Mouse (Mus musculus): ENCODE data around the gene Rps27. TPM values are rescaled to one million over a fixed set of nuclear protein-coding genes. Genes with fewer than 3 reads are reported as not detected.
A peak's percentile ranks its signal among the peaks of the same experiment; 100 is the strongest.
"Not testable (repeated sequence)": the region's sequence is repeated elsewhere in the genome, so short reads cannot be mapped to it uniquely, and the experiment has no call there.

Gene Rps27
- polyA plus RNA-seq (2016; fragmentation: Nextera tagmentation; extraction: Ambion mirVana), result 1,066 and 1,137 TPM in 2 replicates

DNA sequence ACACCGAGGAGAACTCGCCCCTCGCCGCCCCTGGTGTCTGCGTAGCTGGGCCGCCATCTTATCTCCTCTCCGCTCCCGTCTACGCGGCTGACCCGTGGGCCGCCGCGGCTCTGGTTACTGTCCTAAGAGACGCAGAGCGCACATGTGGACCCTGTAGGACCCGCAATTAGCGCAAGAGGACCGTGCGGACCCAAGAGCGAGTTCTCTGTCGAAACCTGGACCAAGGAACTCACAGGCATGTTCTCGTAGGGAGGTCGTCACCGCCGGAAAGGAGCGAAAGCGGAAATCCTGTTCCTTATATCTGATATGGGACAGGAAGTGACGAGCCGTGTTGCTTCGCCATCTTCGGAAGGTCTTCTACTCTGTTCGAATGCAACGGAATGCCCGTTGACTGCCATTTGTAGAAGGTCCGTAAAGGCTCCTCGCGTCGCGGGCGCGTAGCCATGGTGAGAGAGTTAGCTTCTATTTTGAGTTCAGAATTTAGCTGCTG lies at the start of gene Rps27, which contains the start of gene Rab13:
Gene Rps27 (minus strand): TSS at position 275 of the 490 bp plus-strand sequence.
Gene Rab13 (plus strand): TSS at position 319 of the 490 bp plus-strand sequence.
- peaks cover 43% of the 10 kb centered on the region for H3K36me3 ChIP-seq
- under 1% methylated on average over 42 of the region's 42 CpGs for WGBS
- DNase-seq (ENCODE audit: low spot score), result peak; percentile 92

DNA sequence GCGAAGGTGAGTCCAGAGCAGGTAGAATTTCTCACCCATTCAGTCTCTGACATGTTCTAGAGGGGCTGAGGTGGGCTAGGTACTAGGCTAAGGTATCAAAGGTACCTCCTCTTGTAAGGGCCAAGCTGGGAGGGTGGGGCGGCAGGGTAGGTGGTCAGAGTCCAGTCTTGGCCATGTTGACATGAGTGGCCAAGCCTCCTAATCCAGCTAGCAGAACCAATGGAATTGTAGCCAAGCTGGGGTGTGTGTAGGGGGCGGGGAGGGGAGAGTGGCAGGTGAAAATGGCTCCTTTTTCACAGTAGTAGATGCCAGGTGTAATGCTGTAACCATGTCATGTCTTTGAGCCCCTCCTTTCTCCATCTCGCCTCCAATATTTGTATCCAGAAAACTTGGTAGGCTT lies 45.1 kb upstream of the Rps27 start:
- Histone ChIP-seq H3K4me1 (replicated peaks) (peaks cover 25% of the 10 kb centered on the region), H3K27ac (no peak overlapping the region), H3K36me3 (peaks cover 69% of the 10 kb centered on the region), H3K27me3 (ENCODE audit: insufficient read depth, poor library complexity, severe bottlenecking) (no peaks in the 10 kb centered on the region), H3K9me3 (no peaks in the 10 kb centered on the region), H3K4me3 (no peak overlapping the region)
- 89% methylated on average over 4 of the region's 4 CpGs for WGBS
- DNase-seq (ENCODE audit: low spot score), result no peak

More for the DNA sequence above, at the start of gene Rps27, which contains the start of gene Rab13:
- H3K27me3 ChIP-seq (ENCODE audit: insufficient read depth, poor library complexity, severe bottlenecking), result no peaks in the 10 kb centered on the region
- H3K27ac ChIP-seq, result peak within 1 kb of the TSS; percentile 97
- peaks cover 30% of the 10 kb centered on the region for H3K4me1 ChIP-seq (replicated peaks)
- peak within 1 kb of the TSS; percentile 82 for H3K4me3 ChIP-seq
- H3K9me3 ChIP-seq, result no peaks in the 10 kb centered on the region

- Histone ChIP-seq H3K27me3 (ENCODE audit: insufficient read depth, poor library complexity, severe bottlenecking) (no peaks in the 10 kb centered on the region), H3K27ac (no peak overlapping the region), H3K36me3 (peaks cover 53% of the 10 kb centered on the region), H3K4me1 (replicated peaks) (peaks cover 27% of the 10 kb centered on the region), H3K9me3 (no peaks in the 10 kb centered on the region), H3K4me3 (no peak overlapping the region)
- WGBS, result 93% methylated on average over 19 of the region's 19 CpGs
- no peak for DNase-seq (ENCODE audit: low spot score)
These were observed 43.5 kb upstream of the Rps27 start for GRCm38 (mm10) chr3:90256731-90257530.

DNA sequence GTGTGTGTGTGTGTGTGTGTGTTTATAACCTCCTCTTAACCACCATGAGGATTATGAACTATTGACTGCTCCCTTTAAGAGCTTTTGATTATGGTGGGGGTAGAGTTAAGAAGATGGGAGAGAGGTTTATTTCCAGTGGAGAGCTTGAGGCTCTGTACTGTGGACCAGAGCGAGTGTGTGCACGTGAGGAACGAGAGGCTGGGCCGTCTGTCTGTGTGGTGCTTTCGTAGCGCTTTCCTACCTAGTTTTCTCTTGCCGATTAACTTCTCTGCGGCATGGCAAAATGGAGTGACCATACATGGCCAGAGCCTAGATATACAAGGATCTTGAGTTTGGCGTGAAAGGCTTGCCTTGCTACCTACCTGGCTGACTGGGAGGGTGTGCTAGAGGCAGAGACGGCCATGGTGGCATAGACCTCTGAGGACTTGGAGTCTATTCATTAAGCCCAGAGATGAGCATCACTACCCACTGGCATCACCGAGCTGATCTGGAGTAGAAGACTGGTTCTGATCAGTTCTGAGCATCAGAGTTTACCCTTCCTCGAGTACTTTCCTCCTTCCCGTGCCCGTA lies 42.4 kb upstream of the Rps27 start:
- no peak overlapping the region for H3K27ac ChIP-seq
- H3K4me3 ChIP-seq, result peak overlapping the region; percentile 92
- peaks cover 52% of the 10 kb centered on the region for H3K36me3 ChIP-seq
- H3K27me3 ChIP-seq (ENCODE audit: insufficient read depth, poor library complexity, severe bottlenecking), result no peaks in the 10 kb centered on the region
- DNase-seq (ENCODE audit: low spot score), result no peak
- 93% methylated on average over 14 of the region's 14 CpGs for WGBS
- no peaks in the 10 kb centered on the region for H3K9me3 ChIP-seq
- peaks cover 27% of the 10 kb centered on the region for H3K4me1 ChIP-seq (replicated peaks)

DNA sequence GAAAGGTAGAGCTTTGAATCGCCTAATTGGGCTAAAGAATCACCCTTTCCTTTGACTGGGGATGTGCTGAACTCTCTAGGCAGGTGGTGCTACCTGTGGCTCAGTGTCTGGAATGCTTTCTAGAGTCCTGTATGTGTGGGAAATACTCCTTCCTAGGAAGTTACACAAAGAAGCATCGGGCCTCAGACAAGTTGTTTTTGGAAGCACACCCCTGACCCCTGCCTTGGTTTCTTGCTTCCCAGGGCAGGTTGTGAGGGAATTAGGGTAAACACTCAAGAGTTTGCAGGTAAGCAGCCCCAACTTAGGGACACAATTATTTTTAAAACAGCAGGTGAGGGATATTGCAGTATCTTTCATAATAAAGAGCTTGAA lies 41.7 kb upstream of the Rps27 start:
- 21% methylated on average over 2 of the region's 2 CpGs for WGBS

DNA sequence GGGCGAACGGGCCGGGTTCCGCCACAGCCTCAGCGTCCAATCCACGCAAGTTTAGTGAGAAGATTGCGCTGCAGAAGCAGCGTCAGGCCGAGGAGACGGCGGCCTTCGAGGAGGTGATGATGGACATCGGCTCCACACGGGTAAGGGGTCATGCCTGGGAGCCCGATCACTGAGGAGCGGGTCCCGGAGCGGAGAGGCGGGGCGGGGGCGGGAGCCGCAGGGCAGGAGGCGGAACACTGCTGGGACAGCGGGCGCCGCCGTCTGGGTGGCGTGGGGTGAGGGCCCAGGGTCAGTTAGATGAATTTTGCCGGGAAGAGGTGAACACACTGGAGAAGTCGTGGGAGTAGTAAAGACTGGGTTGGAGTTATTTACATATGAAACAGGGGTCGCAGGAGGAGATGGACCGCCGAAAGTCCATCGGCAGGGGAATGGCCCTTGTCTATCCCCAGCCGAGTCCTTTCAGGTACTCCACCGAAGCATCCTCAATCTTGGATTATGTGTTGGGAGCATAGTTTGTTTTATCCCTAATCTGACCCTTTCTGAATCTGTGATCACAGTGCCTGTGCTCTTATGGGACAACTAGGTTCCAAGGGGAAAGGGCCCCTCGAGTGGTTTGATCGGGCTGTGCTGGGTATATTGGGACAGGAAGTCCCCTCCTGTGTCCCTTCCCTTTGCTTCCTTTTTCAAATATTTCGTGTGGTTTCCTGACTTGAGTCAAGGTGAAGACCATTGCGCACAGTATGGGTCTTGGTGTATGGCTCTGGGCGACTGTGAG lies 41.2 kb upstream of the Rps27 start:
- WGBS, result 1% methylated on average over 41 of the region's 41 CpGs
- Histone ChIP-seq H3K27ac (peak overlapping the region; percentile 93), H3K4me3 (peak overlapping the region; percentile 92), H3K9me3 (no peaks in the 10 kb centered on the region), H3K4me1 (replicated peaks) (peaks cover 27% of the 10 kb centered on the region), H3K36me3 (peaks cover 52% of the 10 kb centered on the region), H3K27me3 (ENCODE audit: insufficient read depth, poor library complexity, severe bottlenecking) (no peaks in the 10 kb centered on the region)
- DNase-seq (ENCODE audit: low spot score), result no peak

More for the DNA sequence above, 41.7 kb upstream of the Rps27 start:
- Histone ChIP-seq H3K27ac (peak overlapping the region; percentile 93), H3K4me3 (peak overlapping the region; percentile 92), H3K36me3 (peaks cover 52% of the 10 kb centered on the region), H3K27me3 (ENCODE audit: insufficient read depth, poor library complexity, severe bottlenecking) (no peaks in the 10 kb centered on the region), H3K9me3 (no peaks in the 10 kb centered on the region), H3K4me1 (replicated peaks) (peaks cover 27% of the 10 kb centered on the region)
- no peak for DNase-seq (ENCODE audit: low spot score)

DNA sequence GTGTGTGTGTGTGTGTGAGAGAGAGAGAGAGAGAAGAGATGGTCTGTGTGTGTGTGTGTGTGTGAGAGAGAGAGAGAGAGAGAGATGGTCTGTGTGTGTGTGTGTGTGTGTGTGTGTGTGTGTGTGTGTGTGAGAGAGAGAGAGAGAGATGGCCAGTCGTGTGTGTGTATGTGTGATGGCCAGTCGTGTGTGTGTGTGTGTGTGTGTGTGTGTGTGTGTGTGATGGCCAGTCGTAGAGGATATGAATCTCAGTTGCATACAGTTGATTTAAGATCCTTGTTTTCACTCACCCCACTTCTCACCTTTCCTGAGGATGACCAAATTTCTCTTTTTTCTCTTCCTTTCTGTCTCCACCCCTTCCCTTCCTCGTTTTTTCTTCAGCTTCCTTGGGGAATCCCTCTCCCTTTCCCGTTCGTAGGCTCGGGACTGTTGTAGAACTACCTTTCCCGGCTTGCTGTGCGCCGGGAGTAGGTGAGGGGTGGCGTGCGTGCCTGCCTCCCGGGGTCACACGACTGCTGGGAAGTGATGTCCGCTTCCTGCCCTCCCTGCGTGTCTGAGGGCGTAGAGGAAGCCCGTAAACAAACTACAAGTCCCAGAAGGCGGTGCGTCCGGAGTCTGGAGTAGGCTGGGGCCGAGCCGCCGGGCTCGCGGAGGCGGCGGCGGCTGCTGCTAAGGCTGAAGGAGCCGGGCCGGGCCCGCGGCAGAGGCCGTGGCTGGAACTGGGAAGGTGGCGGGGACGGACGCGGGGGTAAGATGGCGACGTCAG lies 40.4 kb upstream of the Rps27 start, which contains the start of gene Crtc2:
Gene Crtc2 (plus strand): TSS at position 511 of the 766 bp plus-strand sequence.
- Histone ChIP-seq H3K36me3 (peaks cover 50% of the 10 kb centered on the region), H3K9me3 (no peaks in the 10 kb centered on the region), H3K27me3 (ENCODE audit: insufficient read depth, poor library complexity, severe bottlenecking) (no peaks in the 10 kb centered on the region), H3K4me3 (peak within 1 kb of the TSS; percentile 92), H3K4me1 (replicated peaks) (peaks cover 33% of the 10 kb centered on the region), H3K27ac (peak within 1 kb of the TSS; percentile 93)
- peak; percentile 95 for DNase-seq (ENCODE audit: low spot score)
- WGBS, result 3% methylated on average over 40 of the region's 40 CpGs

DNA sequence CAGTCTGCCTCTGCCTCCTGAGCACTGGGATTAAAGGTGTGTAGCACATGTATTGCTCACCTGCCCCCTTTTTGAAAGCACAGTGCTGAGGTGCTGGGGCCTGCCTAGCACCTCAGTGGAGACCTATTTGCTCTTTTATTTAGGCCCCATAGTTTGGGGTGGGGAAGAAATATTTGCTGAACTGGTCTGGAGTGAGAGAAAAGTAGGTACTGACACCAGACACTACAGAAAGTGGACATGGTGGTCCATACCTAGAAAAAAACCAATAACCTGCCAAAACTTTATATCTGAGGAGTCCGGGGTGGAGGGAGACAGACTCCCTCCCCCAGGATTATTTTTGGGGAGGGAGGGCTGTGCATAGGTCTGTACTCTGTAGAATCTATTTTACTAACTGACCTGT lies 39.7 kb upstream of the Rps27 start:
- H3K4me3 ChIP-seq; H3K27me3 ChIP-seq (ENCODE audit: insufficient read depth, poor library complexity, severe bottlenecking); DNase-seq (ENCODE audit: low spot score); H3K27ac ChIP-seq; H3K9me3 ChIP-seq: not testable (repeated sequence)
- WGBS, result 87% methylated on average over 1 of the region's 1 CpGs
- Histone ChIP-seq H3K4me1 (replicated peaks) (peaks cover 40% of the 10 kb centered on the region), H3K36me3 (peaks cover 43% of the 10 kb centered on the region)

GRCm38 (mm10) chr3:90252659-90253058 lies 39.2 kb upstream of the Rps27 start:
- H3K27me3 ChIP-seq (ENCODE audit: insufficient read depth, poor library complexity, severe bottlenecking); H3K9me3 ChIP-seq; H3K4me3 ChIP-seq; DNase-seq (ENCODE audit: low spot score); H3K27ac ChIP-seq: not testable (repeated sequence)
- H3K36me3 ChIP-seq, result peaks cover 38% of the 10 kb centered on the region
- WGBS, result 87% methylated on average over 2 of the region's 2 CpGs
- peaks cover 42% of the 10 kb centered on the region for H3K4me1 ChIP-seq (replicated peaks)

DNA sequence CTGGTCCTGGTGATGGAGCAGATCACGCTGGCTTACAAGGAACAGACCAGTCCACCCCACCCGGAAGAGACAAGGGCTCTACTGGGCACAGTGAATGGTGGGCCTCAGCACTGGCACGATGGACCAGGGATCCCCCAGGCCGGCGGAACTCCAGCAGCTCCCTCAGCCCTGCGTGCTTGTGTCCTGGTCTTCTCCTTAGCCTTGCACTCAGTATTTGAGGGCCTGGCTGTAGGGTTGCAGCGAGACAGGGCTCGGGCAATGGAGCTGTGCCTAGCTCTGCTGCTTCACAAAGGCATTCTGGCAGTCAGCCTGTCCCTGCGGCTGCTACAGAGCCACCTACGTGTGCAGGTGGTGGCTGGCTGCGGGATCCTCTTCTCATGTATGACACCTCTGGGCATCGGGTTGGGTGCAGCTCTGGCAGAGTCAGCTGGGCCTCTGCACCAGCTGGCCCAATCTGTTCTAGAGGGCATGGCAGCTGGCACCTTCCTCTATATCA lies 38.3 kb upstream of the Rps27 start:
- not testable (repeated sequence) for H3K27ac ChIP-seq; DNase-seq (ENCODE audit: low spot score); H3K9me3 ChIP-seq; H3K27me3 ChIP-seq (ENCODE audit: insufficient read depth, poor library complexity, severe bottlenecking); H3K4me3 ChIP-seq
- Histone ChIP-seq H3K4me1 (replicated peaks) (peaks cover 46% of the 10 kb centered on the region), H3K36me3 (peaks cover 29% of the 10 kb centered on the region)
- 88% methylated on average over 11 of the region's 12 CpGs for WGBS

- no peak overlapping the region for H3K4me3 ChIP-seq
- no peaks in the 10 kb centered on the region for H3K27me3 ChIP-seq (ENCODE audit: insufficient read depth, poor library complexity, severe bottlenecking)
- H3K27ac ChIP-seq, result no peak overlapping the region
- DNase-seq (ENCODE audit: low spot score), result no peak
- peaks cover 28% of the 10 kb centered on the region for H3K36me3 ChIP-seq
- peaks cover 37% of the 10 kb centered on the region for H3K4me1 ChIP-seq (replicated peaks)
- 89% methylated on average over 6 of the region's 6 CpGs for WGBS
- H3K9me3 ChIP-seq, result no peaks in the 10 kb centered on the region
These were observed 37.3 kb upstream of the Rps27 start for GRCm38 (mm10) chr3:90250791-90251190.

GRCm38 (mm10) chr3:90248746-90249100 lies 35.3 kb upstream of the Rps27 start:
- peak overlapping the region; percentile 70 for H3K4me3 ChIP-seq
- peak overlapping the region; percentile 93 for H3K27ac ChIP-seq
- H3K9me3 ChIP-seq, result no peaks in the 10 kb centered on the region
- peaks cover 28% of the 10 kb centered on the region for H3K36me3 ChIP-seq
- H3K4me1 ChIP-seq (replicated peaks), result peaks cover 27% of the 10 kb centered on the region
- WGBS, result 9% methylated on average over 10 of the region's 10 CpGs
- no peak for DNase-seq (ENCODE audit: low spot score)
- H3K27me3 ChIP-seq (ENCODE audit: insufficient read depth, poor library complexity, severe bottlenecking), result no peaks in the 10 kb centered on the region

Measured in hindbrain, embryonic 10.5 days (tissue).